Mouse (Mus musculus): Measurements from ENCODE around the gene Myg1.
A peak's percentile ranks its signal among the peaks of the same experiment; 100 is the strongest.

Gene Myg1

GRCm38 (mm10) chr15:102346444-102346843, 14.9 kb downstream of the Myg1 start:
- no peak for DNase-seq (ENCODE audit: low read depth)

- DNase-seq (ENCODE audit: low read depth): peak; percentile 91
These were observed 18.8 kb downstream of the Myg1 start, which contains the start of gene Aaas for GRCm38 (mm10) chr15:102350138-102350941. TSS of gene Aaas (minus strand) at chr15:102350771.

GRCm38 (mm10) chr15:102350942-102351291, 19.4 kb downstream of the Myg1 start:
- DNase-seq (ENCODE audit: low read depth): no peak

- DNase-seq (ENCODE audit: low read depth): no peak
These were observed 20.7 kb downstream of the Myg1 start for GRCm38 (mm10) chr15:102352177-102352576.

GRCm38 (mm10) chr15:102353986-102354385, 22.5 kb downstream of the Myg1 start:
- DNase-seq (ENCODE audit: low read depth): no peak

GRCm38 (mm10) chr15:102355134-102355870, 23.8 kb downstream of the Myg1 start:
- no peak for DNase-seq (ENCODE audit: low read depth)

- DNase-seq (ENCODE audit: low read depth): no peak
These were observed 24.4 kb downstream of the Myg1 start for GRCm38 (mm10) chr15:102355871-102356441.

GRCm38 (mm10) chr15:102356501-102357325, 25.2 kb downstream of the Myg1 start:
- no peak for DNase-seq (ENCODE audit: low read depth)

GRCm38 (mm10) chr15:102358126-102358525, 26.6 kb downstream of the Myg1 start:
- no peak for DNase-seq (ENCODE audit: low read depth)

GRCm38 (mm10) chr15:102358834-102359233, 27.3 kb downstream of the Myg1 start:
- no peak for DNase-seq (ENCODE audit: low read depth)

GRCm38 (mm10) chr15:102362648-102363047, 31.1 kb downstream of the Myg1 start:
- DNase-seq (ENCODE audit: low read depth): no peak

- no peak for DNase-seq (ENCODE audit: low read depth)
These were observed 33.2 kb downstream of the Myg1 start for GRCm38 (mm10) chr15:102364678-102365077.

GRCm38 (mm10) chr15:102366238-102366637, 34.7 kb downstream of the Myg1 start:
- no peak for DNase-seq (ENCODE audit: low read depth)

- no peak for DNase-seq (ENCODE audit: low read depth)
These were observed 35.3 kb downstream of the Myg1 start, which contains the start of gene Sp7 for GRCm38 (mm10) chr15:102366733-102367344. TSS of gene Sp7 (minus strand) at chr15:102367182.

GRCm38 (mm10) chr15:102369972-102370371, 38.5 kb downstream of the Myg1 start:
- no peak for DNase-seq (ENCODE audit: low read depth)

- no peak for DNase-seq (ENCODE audit: low read depth)
These were observed 39.2 kb downstream of the Myg1 start for GRCm38 (mm10) chr15:102370727-102371126.

- no peak for DNase-seq (ENCODE audit: low read depth)
These were observed 45.1 kb downstream of the Myg1 start for GRCm38 (mm10) chr15:102376453-102377162.

- peak; percentile 63 for DNase-seq (ENCODE audit: low read depth)
These were observed 45.6 kb downstream of the Myg1 start for GRCm38 (mm10) chr15:102377163-102377543.

- no peak for DNase-seq (ENCODE audit: low read depth)
These were observed 46.3 kb downstream of the Myg1 start for GRCm38 (mm10) chr15:102377810-102378262.

- peak; percentile 46 for DNase-seq (ENCODE audit: low read depth)
These were observed 50.1 kb downstream of the Myg1 start for GRCm38 (mm10) chr15:102381575-102381974.

GRCm38 (mm10) chr15:102383671-102384070, 52.2 kb downstream of the Myg1 start:
- DNase-seq (ENCODE audit: low read depth): no peak

Measured in fibroblast of lung, adult 2 months (primary cell).